13 mouse cellular contexts compared by ENCODE assay signal in genomic region chr11:20158879-20159278, GRCm38 (mm10).
"Had no signal": no experiment of that assay in that cellular context is flagged by ENCODE, and none has a peak within 500 bp of the region (broad histone marks: within the 10 kb centered on the region; RNA-seq: fewer than 3 reads in every experiment).

No protein-coding gene starts in this region.

- H3K4me1 ChIP-seq: kidney, embryonic 15.5 days; limb, embryonic 13.5 days; midbrain, embryonic 12.5 days; stomach, embryonic 15.5 days had no signal

- DNase-seq: kidney, postnatal 14 days; left cerebral cortex, postnatal 4 days; lung, adult 2 months; lung, postnatal 36 days; right cerebral cortex, postnatal 14 days; thymus, postnatal 36 days had no signal

- H3K4me2 ChIP-seq: kidney, embryonic 15.5 days; limb, embryonic 13.5 days; midbrain, embryonic 12.5 days; stomach, embryonic 15.5 days had no signal

- H3K27me3 ChIP-seq: kidney, embryonic 15.5 days; limb, embryonic 13.5 days; midbrain, embryonic 12.5 days; stomach, embryonic 15.5 days had no signal

- H3K4me3 ChIP-seq: kidney, embryonic 15.5 days; limb, embryonic 13.5 days; midbrain, embryonic 12.5 days; stomach, embryonic 15.5 days had no signal

- H3K36me3 ChIP-seq: kidney, embryonic 15.5 days; limb, embryonic 13.5 days; midbrain, embryonic 12.5 days; stomach, embryonic 15.5 days had no signal

- H3K9ac ChIP-seq: kidney, embryonic 15.5 days; limb, embryonic 13.5 days; liver, embryonic 14.5 days; midbrain, embryonic 12.5 days; stomach, embryonic 15.5 days had no signal

- ATAC-seq: lung, postnatal 0 days; midbrain, embryonic 16.5 days had no signal

- H3K27ac ChIP-seq: kidney, embryonic 15.5 days; limb, embryonic 13.5 days; liver, embryonic 14.5 days; midbrain, embryonic 12.5 days; stomach, embryonic 15.5 days had no signal

- H3K9me3 ChIP-seq: kidney, embryonic 15.5 days; limb, embryonic 13.5 days; midbrain, embryonic 12.5 days; stomach, embryonic 15.5 days had no signal
